ENCODE assay signal across 9 mouse cellular contexts in genomic region chr7:63319594-63319993, GRCm38 (mm10).
A peak's percentile ranks its signal among the peaks of the same experiment; 100 is the strongest.
DNase-seq lines count a peak whose midpoint lies in the region; ATAC-seq and TF ChIP-seq lines count a peak whose summit lies in the region.
"Had no signal": no experiment of that assay in that cellular context is flagged by ENCODE, and none has a peak within 500 bp of the region (broad histone marks: within the 10 kb centered on the region; RNA-seq: fewer than 3 reads in every experiment).

No protein-coding gene starts in this region.

- H3K27ac ChIP-seq in intestine, postnatal 0 days (ENCODE audit: low read depth, low read length), result no peak overlapping the region
- no peak overlapping the region for H3K27ac ChIP-seq in intestine, embryonic 15.5 days
- no peak overlapping the region for H3K27ac ChIP-seq in embryonic facial prominence, embryonic 11.5 days (replicated peaks; ENCODE audit: low read depth, low read length)
- H3K27ac ChIP-seq in limb, embryonic 13.5 days, result no peak overlapping the region
- H3K27ac ChIP-seq in olfactory bulb, adult 2 months (ENCODE audit: insufficient read depth, low read depth, low read length), result no peak overlapping the region
- H3K27ac ChIP-seq: liver, embryonic 15.5 days had no signal

- no peak for ATAC-seq in intestine, postnatal 0 days
- ATAC-seq in intestine, embryonic 15.5 days, result no peak
- ATAC-seq in embryonic facial prominence, embryonic 11.5 days (replicated peaks; ENCODE audit: insufficient number of reproducible peaks, low FRiP score, low TSS enrichment, low read depth), result no peak
- peak; percentile 28; the same call in 1 of the 2 replicates for ATAC-seq in limb, embryonic 13.5 days (ENCODE audit: low FRiP score, low read depth)

- no peaks in the 10 kb centered on the region for H3K27me3 ChIP-seq in intestine, postnatal 0 days (replicated peaks; ENCODE audit: control insufficient read depth, insufficient read depth, low read length)
- H3K27me3 ChIP-seq in intestine, embryonic 15.5 days (replicated peaks), result no peaks in the 10 kb centered on the region
- H3K27me3 ChIP-seq in embryonic facial prominence, embryonic 11.5 days (ENCODE audit: control insufficient read depth, insufficient read depth, low read length), result no peaks in the 10 kb centered on the region
- peaks cover 8% of the 10 kb centered on the region; the same call in 1 of the 2 replicates for H3K27me3 ChIP-seq in limb, embryonic 13.5 days
- H3K27me3 ChIP-seq: liver, embryonic 15.5 days had no signal

- peak; percentile 44 to 64 for DNase-seq in adrenal gland, postnatal 36 days
- peak; percentile 74 for DNase-seq in embryonic facial prominence, embryonic 11.5 days (ENCODE audit: low spot score)
- peak; percentile 12 to 64 for DNase-seq in kidney, adult 8-10 months
- no peak for DNase-seq in spleen, postnatal 36 days (ENCODE audit: low spot score in 2 of 2)

- no peak overlapping the region for H3K9ac ChIP-seq in intestine, postnatal 0 days (ENCODE audit: low read depth, low read length)
- no peak overlapping the region for H3K9ac ChIP-seq in intestine, embryonic 15.5 days
- H3K9ac ChIP-seq in embryonic facial prominence, embryonic 11.5 days (replicated peaks; ENCODE audit: low read length), result no peak overlapping the region
- no peak overlapping the region for H3K9ac ChIP-seq in limb, embryonic 13.5 days
- H3K9ac ChIP-seq: liver, embryonic 15.5 days had no signal

- TF ChIP-seq CTCF in intestine, postnatal 0 days (IDR thresholded peaks at IDR 0.05; ENCODE audit: low read depth), result peak; percentile 80
- 0 out of 2 replicates have a peak, but pooled peaks have one; percentile 18 for TF ChIP-seq CTCF in olfactory bulb, adult 2 months (IDR thresholded peaks at IDR 0.05; ENCODE audit: insufficient read depth, low read depth, low read length)

- H3K4me1 ChIP-seq in intestine, postnatal 0 days (replicated peaks; ENCODE audit: control insufficient read depth, insufficient read depth, low read length), result no peaks in the 10 kb centered on the region
- H3K4me1 ChIP-seq in intestine, embryonic 15.5 days (replicated peaks), result no peaks in the 10 kb centered on the region
- H3K4me1 ChIP-seq in embryonic facial prominence, embryonic 11.5 days (ENCODE audit: control insufficient read depth, insufficient read depth, low read length), result no peaks in the 10 kb centered on the region
- no peaks in the 10 kb centered on the region for H3K4me1 ChIP-seq in limb, embryonic 13.5 days
- H3K4me1 ChIP-seq in olfactory bulb, adult 2 months (ENCODE audit: control insufficient read depth, insufficient read depth, low read length), result peaks cover 4% of the 10 kb centered on the region
- H3K4me1 ChIP-seq: liver, embryonic 15.5 days had no signal

- no peak for TF ChIP-seq POLR2A in olfactory bulb, adult 2 months (IDR thresholded peaks at IDR 0.05; ENCODE audit: insufficient read depth, low read depth, low read length)

- 0% methylated on average over 2 of the region's 2 CpGs for WGBS in intestine, postnatal 0 days
- WGBS in intestine, embryonic 15.5 days, result 0% methylated on average over 2 of the region's 2 CpGs
- 0% methylated on average over 2 of the region's 2 CpGs for WGBS in embryonic facial prominence, embryonic 11.5 days
- 0% methylated on average over 2 of the region's 2 CpGs for WGBS in limb, embryonic 13.5 days
- 0% methylated on average over 2 of the region's 2 CpGs for WGBS in olfactory bulb, adult 2 months

- H3K9me3 ChIP-seq in intestine, postnatal 0 days (ENCODE audit: control insufficient read depth), result no peaks in the 10 kb centered on the region
- H3K9me3 ChIP-seq in intestine, embryonic 15.5 days, result no peaks in the 10 kb centered on the region
- H3K9me3 ChIP-seq in embryonic facial prominence, embryonic 11.5 days (replicated peaks; ENCODE audit: control insufficient read depth, low read length), result no peaks in the 10 kb centered on the region
- no peaks in the 10 kb centered on the region for H3K9me3 ChIP-seq in limb, embryonic 13.5 days
- H3K9me3 ChIP-seq: liver, embryonic 15.5 days had no signal

- no peak overlapping the region for H3K4me3 ChIP-seq in intestine, postnatal 0 days (ENCODE audit: low read depth, low read length)
- no peak overlapping the region for H3K4me3 ChIP-seq in intestine, embryonic 15.5 days (replicated peaks)
- H3K4me3 ChIP-seq in embryonic facial prominence, embryonic 11.5 days (ENCODE audit: low read depth, low read length), result no peak overlapping the region
- no peak overlapping the region for H3K4me3 ChIP-seq in limb, embryonic 13.5 days
- no peak overlapping the region for H3K4me3 ChIP-seq in olfactory bulb, adult 2 months (ENCODE audit: insufficient read depth, low read depth, low read length)
- H3K4me3 ChIP-seq: liver, embryonic 15.5 days had no signal

- H3K4me2 ChIP-seq in intestine, postnatal 0 days (replicated peaks; ENCODE audit: low read depth), result no peak overlapping the region
- H3K4me2 ChIP-seq in intestine, embryonic 15.5 days (replicated peaks), result no peak overlapping the region
- no peak overlapping the region for H3K4me2 ChIP-seq in embryonic facial prominence, embryonic 11.5 days (ENCODE audit: low read depth, low read length)
- H3K4me2 ChIP-seq in limb, embryonic 13.5 days (replicated peaks), result no peak overlapping the region
- H3K4me2 ChIP-seq: liver, embryonic 15.5 days had no signal

- no peaks in the 10 kb centered on the region for H3K36me3 ChIP-seq in intestine, postnatal 0 days (ENCODE audit: control insufficient read depth, insufficient read depth)
- no peaks in the 10 kb centered on the region for H3K36me3 ChIP-seq in intestine, embryonic 15.5 days
- no peaks in the 10 kb centered on the region for H3K36me3 ChIP-seq in embryonic facial prominence, embryonic 11.5 days (replicated peaks; ENCODE audit: control insufficient read depth, insufficient read depth, low read depth, low read length)
- no peaks in the 10 kb centered on the region for H3K36me3 ChIP-seq in limb, embryonic 13.5 days
- H3K36me3 ChIP-seq: liver, embryonic 15.5 days had no signal

Comparison
In these comparisons a context has a peak if more than half of its experiments do, and no peak if none do; other contexts are left out.
1. DNase-seq: peak in adrenal gland, postnatal 36 days (2 of 2), embryonic facial prominence, embryonic 11.5 days (single experiment) and kidney, adult 8-10 months (2 of 2); none in spleen, postnatal 36 days (0 of 2).